Mouse (Mus musculus): Measurements from ENCODE around the gene Chek2. TPM values are rescaled to one million over a fixed set of nuclear protein-coding genes. Genes with fewer than 3 reads are reported as not detected.

The Chek2 gene
- polyA plus RNA-seq, 1 experiment from 2014 or later = 28.8 TPM

DNA sequence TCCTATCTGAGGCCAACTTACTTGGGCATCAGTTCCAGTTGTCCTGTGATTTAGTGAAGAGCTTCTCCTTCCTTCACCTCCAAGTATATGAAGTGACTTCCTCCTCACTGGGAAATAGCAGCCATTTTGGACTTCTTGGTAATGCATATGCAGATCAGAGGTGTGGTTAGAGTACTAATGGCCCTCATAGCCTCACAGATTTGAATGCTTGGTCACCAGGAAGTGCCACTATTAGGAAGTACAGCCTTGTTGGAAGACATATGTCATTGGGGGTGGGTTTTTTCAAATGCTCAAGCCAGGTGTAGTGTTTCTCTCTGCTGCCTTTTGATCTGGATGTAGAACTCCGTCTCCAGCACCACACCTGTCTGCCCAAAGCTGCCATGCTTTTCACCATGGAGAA lies 50.2 kb downstream of the Chek2 start:
- H3K9me3 ChIP-seq = no peaks in the 10 kb centered on the region
- H3K4me3 ChIP-seq = no peak overlapping the region
- H3K27me3 ChIP-seq (ENCODE audit: insufficient read depth, poor library complexity, severe bottlenecking) = no peaks in the 10 kb centered on the region
- no peaks in the 10 kb centered on the region for H3K4me1 ChIP-seq
- whole genome bisulfite sequencing = 74% methylated on average over 1 of the region's 1 CpGs
- no peak for DNase-seq (ENCODE audit: low spot score)
- H3K36me3 ChIP-seq = peaks cover 36% of the 10 kb centered on the region
- no peak overlapping the region for H3K27ac ChIP-seq

DNA sequence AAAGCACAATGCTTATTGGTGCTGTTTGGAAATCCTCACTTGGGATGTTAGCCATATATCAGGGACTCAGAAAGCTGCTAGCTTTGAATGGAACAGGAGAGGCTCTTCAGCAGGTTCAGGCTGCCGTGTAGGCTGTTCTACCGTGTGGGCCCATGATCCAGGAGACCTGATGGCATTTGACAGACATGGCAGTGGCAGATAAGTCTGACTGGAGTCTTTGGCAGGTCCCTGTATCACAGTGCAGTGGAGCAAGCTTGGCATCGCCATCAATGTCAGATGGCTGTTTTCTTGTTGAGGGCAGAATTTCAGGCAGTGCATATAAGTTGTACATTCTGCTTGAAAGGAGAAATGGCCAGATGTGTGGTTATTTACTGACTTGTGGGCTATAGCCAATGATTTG lies 50.8 kb downstream of the Chek2 start:
- WGBS = 86% methylated on average over 3 of the region's 3 CpGs
- Histone ChIP-seq H3K4me3 (no peak overlapping the region), H3K27ac (no peak overlapping the region), H3K27me3 (ENCODE audit: insufficient read depth, poor library complexity, severe bottlenecking) (no peaks in the 10 kb centered on the region), H3K9me3 (no peaks in the 10 kb centered on the region), H3K36me3 (peaks cover 37% of the 10 kb centered on the region), H3K4me1 (no peaks in the 10 kb centered on the region)
- DNase-seq (ENCODE audit: low spot score) = no peak

DNA sequence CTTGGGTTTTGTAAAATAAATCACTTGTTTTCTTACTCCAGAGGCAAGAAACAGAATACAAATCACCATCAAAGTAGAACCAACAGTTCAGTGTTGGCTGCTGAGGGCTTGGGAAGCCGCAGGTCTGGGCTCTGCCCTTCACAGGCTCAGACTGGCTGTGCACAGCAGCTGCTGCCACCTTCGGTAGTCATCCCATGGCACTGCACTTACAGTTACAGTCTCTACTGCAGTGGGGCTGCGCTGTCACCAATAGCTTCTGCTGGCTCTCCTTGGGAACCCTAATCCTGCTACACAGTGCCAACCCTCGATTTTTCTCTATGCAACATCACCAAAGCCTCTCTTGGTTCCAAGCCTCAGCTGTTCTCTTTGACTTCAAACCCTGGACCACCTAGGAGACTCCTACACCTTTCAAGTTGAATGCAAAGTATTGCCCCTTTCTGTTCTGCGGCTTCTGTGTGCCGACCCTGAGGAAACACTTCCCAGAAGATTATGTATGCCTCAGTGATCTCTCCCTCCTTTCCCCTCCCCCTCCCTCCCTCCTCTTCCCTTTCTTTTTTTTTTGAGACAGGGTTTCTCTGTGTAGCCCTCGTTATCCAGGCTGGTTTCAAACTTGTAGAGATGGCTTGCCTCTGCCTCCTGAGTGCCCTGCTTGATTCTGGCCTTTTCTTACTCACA lies 57.5 kb downstream of the Chek2 start:
- H3K27ac ChIP-seq = no peak overlapping the region
- no peaks in the 10 kb centered on the region for H3K4me1 ChIP-seq
- no peak for DNase-seq (ENCODE audit: low spot score)
- H3K36me3 ChIP-seq = peaks cover 46% of the 10 kb centered on the region
- no peaks in the 10 kb centered on the region for H3K27me3 ChIP-seq (ENCODE audit: insufficient read depth, poor library complexity, severe bottlenecking)
- 55% methylated on average over 7 of the region's 7 CpGs for WGBS
- H3K9me3 ChIP-seq = no peaks in the 10 kb centered on the region
- H3K4me3 ChIP-seq = no peak overlapping the region

DNA sequence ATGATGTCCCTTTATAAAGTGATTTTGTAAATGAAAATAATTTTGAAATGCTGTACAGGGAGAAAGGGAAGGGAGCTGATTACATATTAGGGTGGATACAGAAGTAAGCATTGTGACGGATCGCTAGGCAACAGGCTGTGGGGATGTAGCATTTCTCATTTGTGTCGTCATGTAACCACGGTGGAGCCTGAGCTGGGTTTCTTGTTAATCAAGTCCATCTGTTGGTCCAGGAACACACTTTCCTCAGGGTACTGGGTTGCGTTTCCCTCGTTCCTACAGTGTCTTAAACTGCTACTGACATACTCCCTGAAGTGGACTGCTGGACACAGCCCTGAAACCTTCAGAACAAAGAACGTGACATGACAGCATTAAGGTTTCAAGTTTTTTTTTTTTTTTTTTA lies 58.4 kb downstream of the Chek2 start:
- Histone ChIP-seq H3K4me3 (no peak overlapping the region), H3K9me3 (no peaks in the 10 kb centered on the region)
- DNase-seq (ENCODE audit: low spot score) = no peak

DNA sequence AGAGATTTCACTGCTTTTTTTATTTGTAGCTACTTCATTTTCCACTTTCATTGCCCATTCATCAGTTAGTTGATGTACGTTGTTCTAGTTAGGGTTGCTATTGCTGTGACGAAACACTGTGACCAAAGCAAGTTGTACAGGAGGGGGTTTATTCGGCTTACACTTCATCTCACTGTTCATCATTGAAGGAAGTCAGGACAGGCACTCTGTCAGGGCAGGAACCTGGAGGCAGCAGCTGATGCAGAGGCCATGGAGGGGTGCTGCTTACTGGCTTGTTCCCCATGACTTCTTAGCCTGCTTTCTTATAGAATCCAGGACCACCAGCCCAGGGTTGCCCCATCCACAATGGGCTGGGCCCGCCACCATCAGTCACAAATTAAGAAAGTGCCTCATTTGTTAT lies 59.0 kb downstream of the Chek2 start:
- no peaks in the 10 kb centered on the region for H3K27me3 ChIP-seq (ENCODE audit: insufficient read depth, poor library complexity, severe bottlenecking)
- H3K36me3 ChIP-seq = peaks cover 31% of the 10 kb centered on the region
- DNase-seq (ENCODE audit: low spot score) = no peak
- 89% methylated on average over 4 of the region's 4 CpGs for WGBS
- H3K9me3 ChIP-seq = no peaks in the 10 kb centered on the region
- H3K27ac ChIP-seq = no peak overlapping the region
- no peaks in the 10 kb centered on the region for H3K4me1 ChIP-seq
- H3K4me3 ChIP-seq = no peak overlapping the region

More for the DNA sequence above, 58.4 kb downstream of the Chek2 start:
- no peak overlapping the region for H3K27ac ChIP-seq
- no peaks in the 10 kb centered on the region for H3K27me3 ChIP-seq (ENCODE audit: insufficient read depth, poor library complexity, severe bottlenecking)
- no peaks in the 10 kb centered on the region for H3K4me1 ChIP-seq
- H3K36me3 ChIP-seq = peaks cover 37% of the 10 kb centered on the region
- WGBS = 77% methylated on average over 7 of the region's 7 CpGs

DNA sequence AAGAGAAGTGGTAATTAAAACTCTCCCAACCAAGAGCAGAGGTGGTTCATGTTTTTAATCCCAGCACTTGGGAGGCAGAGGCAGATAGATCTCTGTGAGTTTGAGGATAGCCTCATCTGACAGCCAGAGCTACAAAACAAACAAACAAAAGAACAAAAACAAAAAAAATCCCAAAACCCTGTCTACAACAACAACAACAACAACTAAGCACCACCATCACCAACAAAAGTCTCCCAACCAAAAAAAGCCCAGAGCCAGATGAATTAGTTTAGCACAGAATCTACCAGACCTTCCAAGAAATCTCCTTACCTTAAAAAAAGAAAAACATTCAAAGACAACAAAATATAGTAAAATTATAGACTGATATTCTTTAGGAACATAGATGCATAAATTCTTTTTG lies 60.6 kb downstream of the Chek2 start:
- Histone ChIP-seq H3K4me1 (no peaks in the 10 kb centered on the region), H3K27me3 (ENCODE audit: insufficient read depth, poor library complexity, severe bottlenecking) (no peaks in the 10 kb centered on the region), H3K27ac (no peak overlapping the region), H3K36me3 (peaks cover 18% of the 10 kb centered on the region), H3K9me3 (no peaks in the 10 kb centered on the region), H3K4me3 (no peak overlapping the region)
- DNase-seq (ENCODE audit: low spot score) = no peak

DNA sequence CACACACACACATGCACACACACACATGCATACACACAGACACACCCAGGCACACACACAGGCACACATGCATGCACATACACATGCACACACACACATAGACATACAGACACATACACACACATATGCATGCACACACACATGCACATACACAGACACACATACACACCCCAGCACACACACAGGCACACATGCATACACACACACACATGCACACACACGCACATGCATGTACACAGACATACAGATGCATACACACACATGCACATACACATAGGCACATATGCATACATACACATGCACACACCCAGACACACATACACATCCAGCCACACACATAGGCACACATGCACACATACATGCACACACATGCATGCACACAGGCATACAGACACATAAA lies 66.9 kb downstream of the Chek2 start:
- Histone ChIP-seq H3K9me3 (no peaks in the 10 kb centered on the region), H3K36me3 (peaks cover 16% of the 10 kb centered on the region), H3K27ac (no peak overlapping the region), H3K4me3 (no peak overlapping the region), H3K27me3 (ENCODE audit: insufficient read depth, poor library complexity, severe bottlenecking) (no peaks in the 10 kb centered on the region), H3K4me1 (no peaks in the 10 kb centered on the region)
- DNase-seq (ENCODE audit: low spot score) = no peak
- WGBS = 97% methylated on average over 1 of the region's 1 CpGs

DNA sequence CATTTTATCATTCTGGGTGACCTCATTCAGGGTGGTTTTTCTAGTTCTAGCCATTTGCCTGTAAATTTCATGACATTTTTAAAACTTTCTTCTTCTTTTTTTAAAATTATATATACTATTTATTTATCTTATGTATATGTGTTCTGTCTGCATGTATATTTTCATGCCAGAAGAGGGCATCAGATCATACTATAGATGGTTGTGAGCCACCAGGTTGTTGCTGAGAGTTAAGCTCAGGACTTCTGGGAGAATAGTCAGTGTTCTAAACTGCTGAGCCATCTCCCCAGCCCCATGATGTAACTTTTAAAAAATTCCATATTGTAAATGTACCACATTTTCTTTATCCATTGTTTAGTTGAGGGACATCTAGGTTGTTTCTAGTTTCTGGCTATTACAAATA lies 69.1 kb downstream of the Chek2 start:
- Histone ChIP-seq H3K27ac (no peak overlapping the region), H3K4me3 (no peak overlapping the region), H3K36me3 (peaks cover 16% of the 10 kb centered on the region), H3K9me3 (no peaks in the 10 kb centered on the region), H3K4me1 (no peaks in the 10 kb centered on the region), H3K27me3 (ENCODE audit: insufficient read depth, poor library complexity, severe bottlenecking) (no peaks in the 10 kb centered on the region)
- no peak for DNase-seq (ENCODE audit: low spot score)

DNA sequence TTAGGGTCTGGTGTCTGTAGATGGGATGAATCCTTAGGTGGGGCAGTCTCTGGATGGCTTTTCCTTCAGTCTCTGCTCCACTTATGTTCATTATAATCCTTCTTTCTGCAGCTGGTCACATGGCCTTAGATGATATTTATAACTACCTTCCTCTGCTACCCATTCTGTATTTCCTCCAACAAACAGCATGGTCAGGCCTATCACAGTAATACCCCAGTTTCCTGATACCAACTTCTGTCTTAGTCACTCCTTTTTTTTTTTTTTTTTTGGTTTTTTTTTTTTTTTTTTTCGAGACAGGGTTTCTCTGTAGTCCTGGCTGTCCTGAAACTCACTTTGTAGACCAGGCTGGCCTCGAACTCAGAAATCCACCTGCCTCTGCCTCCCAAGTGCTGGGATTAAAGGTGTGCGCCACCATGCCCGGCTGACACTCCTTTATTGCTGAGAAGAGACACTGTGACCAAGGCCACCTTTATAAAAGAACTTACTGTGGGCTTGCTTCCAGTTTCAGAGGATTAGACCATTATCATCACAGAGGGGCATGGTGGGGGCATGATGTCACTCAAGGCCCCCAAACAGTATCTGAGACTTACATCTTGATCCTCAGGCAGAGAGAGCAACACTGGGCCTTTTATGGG lies 70.3 kb downstream of the Chek2 start:
- WGBS = 77% methylated on average over 4 of the region's 4 CpGs
- H3K36me3 ChIP-seq = peaks cover 19% of the 10 kb centered on the region
- no peaks in the 10 kb centered on the region for H3K9me3 ChIP-seq
- H3K4me1 ChIP-seq = no peaks in the 10 kb centered on the region
- H3K4me3 ChIP-seq = no peak overlapping the region
- H3K27me3 ChIP-seq (ENCODE audit: insufficient read depth, poor library complexity, severe bottlenecking) = no peaks in the 10 kb centered on the region
- no peak for DNase-seq (ENCODE audit: low spot score)
- no peak overlapping the region for H3K27ac ChIP-seq

DNA sequence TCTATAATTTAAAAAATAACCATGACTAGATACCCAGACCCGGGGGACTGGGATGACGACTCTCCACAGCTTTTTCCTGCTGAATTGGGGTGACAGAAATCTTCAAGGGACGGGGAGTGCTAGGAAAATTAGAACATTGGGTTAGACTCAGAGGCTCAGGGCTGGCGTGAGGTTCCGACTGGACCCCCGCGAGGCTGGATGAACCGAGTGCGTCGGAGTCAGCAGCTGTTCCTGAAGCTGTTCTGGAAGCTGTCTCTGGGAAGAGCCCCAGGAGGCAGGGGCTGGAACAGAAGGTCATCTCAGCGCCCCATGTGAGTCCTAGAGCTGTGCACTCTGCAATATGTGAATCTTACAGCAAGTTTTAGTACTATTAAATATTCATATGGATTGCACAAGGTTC lies 75.1 kb downstream of the Chek2 start:
- 83% methylated on average over 11 of the region's 11 CpGs for WGBS
- H3K27me3 ChIP-seq (ENCODE audit: insufficient read depth, poor library complexity, severe bottlenecking) = no peaks in the 10 kb centered on the region
- no peak for DNase-seq (ENCODE audit: low spot score)
- H3K4me3 ChIP-seq = no peak overlapping the region
- H3K36me3 ChIP-seq = 0 out of 2 replicates have a peak, but pooled peaks cover 7% of the 10 kb centered on the region
- no peaks in the 10 kb centered on the region for H3K9me3 ChIP-seq
- peaks cover 16% of the 10 kb centered on the region for H3K4me1 ChIP-seq
- no peak overlapping the region for H3K27ac ChIP-seq

DNA sequence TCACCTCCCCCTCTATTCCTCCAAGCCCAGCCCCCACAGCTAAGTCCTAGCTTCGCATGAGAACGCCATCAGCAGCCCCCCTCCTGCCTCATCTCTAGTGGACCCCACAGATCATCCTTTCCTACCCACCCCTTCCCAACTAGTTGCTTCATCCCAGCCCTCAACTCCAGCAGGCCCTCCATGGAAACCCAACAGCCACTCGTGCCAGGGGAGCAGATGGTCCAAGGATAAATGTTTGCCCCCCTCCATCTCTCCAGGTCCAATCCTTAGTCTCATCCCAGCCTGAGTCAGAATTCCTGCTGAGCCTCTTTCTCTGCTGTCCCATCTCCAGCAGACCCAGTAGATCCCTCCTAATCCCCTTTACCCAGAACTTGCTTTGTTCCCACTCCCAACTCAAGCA lies 76.5 kb downstream of the Chek2 start:
- H3K4me1 ChIP-seq = peaks cover 16% of the 10 kb centered on the region
- no peaks in the 10 kb centered on the region for H3K9me3 ChIP-seq
- no peak overlapping the region for H3K27ac ChIP-seq
- no peak for DNase-seq (ENCODE audit: low spot score)
- no peaks in the 10 kb centered on the region for H3K27me3 ChIP-seq (ENCODE audit: insufficient read depth, poor library complexity, severe bottlenecking)
- no peak overlapping the region for H3K4me3 ChIP-seq
- WGBS = 87% methylated on average over 3 of the region's 3 CpGs
- H3K36me3 ChIP-seq = 0 out of 2 replicates have a peak, but pooled peaks cover 7% of the 10 kb centered on the region

DNA sequence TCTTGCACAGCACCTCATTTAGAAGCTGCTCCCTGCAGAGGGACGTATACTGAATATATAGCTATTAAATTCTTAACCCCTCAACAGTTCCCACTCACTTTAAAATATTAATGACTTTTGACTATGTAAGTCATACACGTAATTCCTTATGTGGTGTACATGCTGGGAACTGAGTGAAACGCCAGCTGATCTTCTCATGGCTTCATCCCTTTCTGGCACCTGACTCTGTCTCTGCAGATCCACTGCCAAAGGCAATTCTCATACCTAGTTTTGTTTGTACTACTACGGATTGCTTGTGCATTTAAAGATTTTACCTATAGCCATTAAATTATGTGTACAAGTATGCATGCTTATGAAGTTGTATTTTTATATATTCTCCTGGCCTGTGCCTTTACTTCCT lies 79.8 kb downstream of the Chek2 start:
- no peak overlapping the region for H3K27ac ChIP-seq
- DNase-seq (ENCODE audit: low spot score) = no peak
- 84% methylated on average over 4 of the region's 4 CpGs for WGBS
- H3K4me1 ChIP-seq = peaks cover 20% of the 10 kb centered on the region
- H3K36me3 ChIP-seq = 0 out of 2 replicates have a peak, but pooled peaks cover 7% of the 10 kb centered on the region
- no peak overlapping the region for H3K4me3 ChIP-seq
- H3K9me3 ChIP-seq = no peaks in the 10 kb centered on the region
- H3K27me3 ChIP-seq (ENCODE audit: insufficient read depth, poor library complexity, severe bottlenecking) = no peaks in the 10 kb centered on the region

DNA sequence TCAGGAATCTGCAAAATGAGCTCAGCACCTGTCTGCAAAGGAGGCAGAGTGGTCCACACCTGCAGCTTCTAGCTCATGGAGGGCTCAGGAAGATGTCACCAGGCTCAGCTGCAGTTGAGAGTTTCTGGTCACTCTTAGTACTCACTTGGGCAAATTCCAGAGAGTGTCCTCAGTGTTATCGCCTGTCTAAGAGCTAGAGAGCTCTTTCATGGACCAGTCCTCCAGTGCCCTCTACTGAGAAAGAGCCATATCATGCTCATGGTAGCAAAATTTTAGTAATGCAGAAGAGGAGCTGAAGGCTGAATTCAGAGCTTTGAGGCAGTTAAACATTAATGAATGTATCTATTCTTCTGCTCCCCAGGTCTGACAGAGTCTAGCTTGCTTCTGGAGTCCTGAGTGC lies 83.6 kb downstream of the Chek2 start:
- H3K9me3 ChIP-seq = no peaks in the 10 kb centered on the region
- H3K27me3 ChIP-seq (ENCODE audit: insufficient read depth, poor library complexity, severe bottlenecking) = no peaks in the 10 kb centered on the region
- H3K27ac ChIP-seq = no peak overlapping the region
- no peak overlapping the region for H3K4me3 ChIP-seq
- no peaks in the 10 kb centered on the region for H3K36me3 ChIP-seq
- DNase-seq (ENCODE audit: low spot score) = no peak
- H3K4me1 ChIP-seq = peaks cover 4% of the 10 kb centered on the region
- 13% methylated on average over 1 of the region's 1 CpGs for WGBS

Data from heart, embryonic 10.5 days (tissue).